Mouse (Mus musculus) mature B cell (primary cell): ENCODE measurements around the gene Nadk.

ENCODE experiments used
- in situ Hi-C: fragments of 300-500 bp; cut with MboI; formaldehyde crosslinking; loops from 2 replicates; pipeline ENCODE4 v1.14.3; 2019

The Nadk gene

GRCm38 (mm10) chr4:155561661-155562442, at the start of gene Nadk:
Gene Nadk, plus strand, starts transcription at chr4:155562378.
- in situ Hi-C loops: no loop called here

GRCm38 (mm10) chr4:155514810-155515209, 47.4 kb upstream of the Nadk start:
- in situ Hi-C loops: no loop called here

- in situ Hi-C loops: no loop called here
Observed at GRCm38 (mm10) chr4:155517948-155518517, 44.1 kb upstream of the Nadk start.

- in situ Hi-C loops: no loop called here
Observed at GRCm38 (mm10) chr4:155522327-155522726, 39.9 kb upstream of the Nadk start.

GRCm38 (mm10) chr4:155525751-155526150, 36.4 kb upstream of the Nadk start:
- in situ Hi-C loops: no loop called here

- in situ Hi-C loops: no loop called here
Observed at GRCm38 (mm10) chr4:155529294-155529693, 32.9 kb upstream of the Nadk start.

GRCm38 (mm10) chr4:155549993-155550392, 12.2 kb upstream of the Nadk start:
- in situ Hi-C loops: no loop called here

- in situ Hi-C loops: no loop called here
Observed at GRCm38 (mm10) chr4:155550446-155550845, 11.7 kb upstream of the Nadk start.

- in situ Hi-C loops: no loop called here
Observed at GRCm38 (mm10) chr4:155551073-155551472, 11.1 kb upstream of the Nadk start.

GRCm38 (mm10) chr4:155552917-155553532, 9.2 kb upstream of the Nadk start:
- in situ Hi-C loops: no loop called here

GRCm38 (mm10) chr4:155554880-155555279, 7.3 kb upstream of the Nadk start:
- in situ Hi-C loops: no loop called here

- in situ Hi-C loops: no loop called here
Observed at GRCm38 (mm10) chr4:155555464-155555863, 6.7 kb upstream of the Nadk start.

- in situ Hi-C loops: no loop called here
Observed at GRCm38 (mm10) chr4:155559454-155559853, 2.7 kb upstream of the Nadk start.

- in situ Hi-C loops: no loop called here
Observed at GRCm38 (mm10) chr4:155560932-155561331, 1.2 kb upstream of the Nadk start.

- in situ Hi-C loops: no loop called here
Observed at GRCm38 (mm10) chr4:155562725-155563399, 684 bp downstream of the Nadk start.

- in situ Hi-C loops: no loop called here
Observed at GRCm38 (mm10) chr4:155563400-155564231, 1.4 kb downstream of the Nadk start.

- in situ Hi-C loops: loop anchor here (5.0 kb wide), 1 partner anchor 82 kb away; no protein-coding TSS in a partner anchor
Observed at GRCm38 (mm10) chr4:155564315-155565069, 2.3 kb downstream of the Nadk start.

GRCm38 (mm10) chr4:155566555-155566954, 4.4 kb downstream of the Nadk start:
- in situ Hi-C loops: loop anchor here (5.0 kb wide), 1 partner anchor 84 kb away; no protein-coding TSS in a partner anchor

GRCm38 (mm10) chr4:155568170-155568569, 6.0 kb downstream of the Nadk start:
- in situ Hi-C loops: loop anchor here (5.0 kb wide), 1 partner anchor 86 kb away; no protein-coding TSS in a partner anchor

- in situ Hi-C loops: loop anchor here (5.0 kb wide), 1 partner anchor 86 kb away; no protein-coding TSS in a partner anchor
Observed at GRCm38 (mm10) chr4:155568632-155569370, 6.6 kb downstream of the Nadk start.
